Mouse (Mus musculus) limb, embryonic 15.5 days (tissue): ENCODE measurements around the gene Kif12. TPM values are rescaled to one million over a fixed set of nuclear protein-coding genes. Genes with fewer than 3 reads are reported as not detected.
A peak's percentile ranks its signal among the peaks of the same experiment; 100 is the strongest.

Source experiments
- ATAC-seq: fragments of 200-750 bp; cut with Nextera tagmentation; 2 replicates; pipeline ENCODE4 v1.8.0; 2017; ENCODE audit warnings: low read depth, moderate TSS enrichment; ENCODE audit not compliant: insufficient number of reproducible peaks, low FRiP score, low TSS enrichment
- H3K27ac ChIP-seq: fragments of 300-500 bp; sonication (generic); 2 replicates; pipeline ENCODE4 v1.5.1; 2015; ENCODE audit warnings: moderate library complexity, mild to moderate bottlenecking, inconsistent platforms
- H3K27me3 ChIP-seq: fragments of 300-500 bp; sonication (generic); 2 replicates; pipeline ENCODE4 v1.6.1; 2015; ENCODE audit warnings: inconsistent platforms
- H3K36me3 ChIP-seq: fragments of 300-500 bp; sonication (generic); 2 replicates; pipeline ENCODE4 v1.6.1; 2015; ENCODE audit warnings: inconsistent platforms
- H3K4me1 ChIP-seq: fragments of 300-500 bp; sonication (generic); 2 replicates; pipeline ENCODE4 v1.6.1; 2015; ENCODE audit warnings: inconsistent platforms
- H3K4me2 ChIP-seq: fragments of 300-500 bp; sonication (generic); 2 replicates; pipeline ENCODE4 v1.6.1; 2015; ENCODE audit warnings: mild to moderate bottlenecking, inconsistent platforms
- H3K4me3 ChIP-seq: fragments of 300-500 bp; sonication (generic); 2 replicates; pipeline ENCODE4 v1.5.1; 2015; ENCODE audit warnings: mild to moderate bottlenecking, inconsistent platforms
- H3K9ac ChIP-seq: fragments of 300-500 bp; sonication (generic); 2 replicates; pipeline ENCODE4 v1.6.1; 2015; ENCODE audit warnings: inconsistent platforms
- H3K9me3 ChIP-seq: fragments of 300-500 bp; sonication (generic); 2 replicates; pipeline ENCODE4 v1.6.1; 2016; ENCODE audit warnings: inconsistent platforms
- WGBS: fragments of 180-500 bp; shearing (Covaris S2); methylation state at CpG from one replicate; pipeline ENCODE4 v1.1.7; 2015; 5-methylcytosine and 5-hydroxymethylcytosine counted together
- polyA plus RNA-seq: library from polyadenylated mRNA; unstranded; fragments of >200 nt; fragmentation: Nextera tagmentation; extraction: Ambion mirVana; gene quantifications from 2 replicates; pipeline ENCODE4 v1.2.1, GENCODE M21; 2015

The Kif12 gene
- polyA plus RNA-seq, 1 experiment from 2014 or later = 0.42 TPM

DNA sequence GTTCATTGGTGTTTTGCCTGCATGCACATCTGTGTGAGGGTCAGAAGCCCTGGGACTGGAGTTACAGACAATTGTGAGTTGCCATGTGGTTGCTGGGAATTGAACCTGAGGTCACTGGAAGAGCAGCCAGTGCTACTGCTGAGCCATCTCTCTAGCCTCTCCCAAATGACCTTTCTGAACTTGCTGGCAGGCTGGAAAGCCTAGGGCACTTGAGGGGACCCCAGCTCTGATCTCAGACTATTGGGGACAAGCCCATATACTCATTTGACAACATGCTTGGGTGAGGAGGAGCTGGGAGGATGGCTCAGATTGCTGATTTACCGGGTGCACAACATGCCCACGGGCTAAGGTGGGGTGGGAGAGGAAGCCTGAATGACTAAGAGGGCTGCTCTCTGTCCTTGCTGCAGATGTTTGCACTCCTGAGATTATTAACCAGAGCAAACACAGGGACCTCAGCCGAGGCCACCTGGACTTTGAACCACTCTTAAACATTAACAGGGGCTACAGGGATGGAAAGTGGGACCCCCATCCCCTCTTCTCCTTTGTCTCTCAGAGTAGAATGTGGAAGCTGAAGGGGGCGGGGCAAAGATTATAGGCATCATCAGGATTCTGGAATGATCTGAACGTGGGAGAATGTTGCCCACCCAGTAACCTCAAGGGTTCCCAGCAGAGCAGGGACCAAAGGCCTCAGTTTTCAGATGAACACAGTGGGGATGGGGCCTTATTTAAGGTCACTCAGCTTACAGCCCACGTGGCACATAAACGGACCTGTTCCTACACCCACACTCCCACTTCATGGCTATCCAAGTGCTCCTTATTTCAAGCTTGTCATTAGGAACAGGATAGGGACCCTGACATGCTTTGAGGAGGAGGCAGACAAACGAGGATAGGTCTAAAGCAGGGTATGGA is 15.0 kb downstream of the Kif12 start:
- Histone ChIP-seq H3K4me2 (no peak overlapping the region), H3K27ac (no peak overlapping the region), H3K4me3 (no peak overlapping the region), H3K36me3 (no peaks in the 10 kb centered on the region), H3K4me1 (peaks cover 8% of the 10 kb centered on the region), H3K27me3 (no peaks in the 10 kb centered on the region), H3K9me3 (no peaks in the 10 kb centered on the region), H3K9ac (no peak overlapping the region)
- no peak for ATAC-seq
- 59% methylated on average over 8 of the region's 8 CpGs for WGBS

DNA sequence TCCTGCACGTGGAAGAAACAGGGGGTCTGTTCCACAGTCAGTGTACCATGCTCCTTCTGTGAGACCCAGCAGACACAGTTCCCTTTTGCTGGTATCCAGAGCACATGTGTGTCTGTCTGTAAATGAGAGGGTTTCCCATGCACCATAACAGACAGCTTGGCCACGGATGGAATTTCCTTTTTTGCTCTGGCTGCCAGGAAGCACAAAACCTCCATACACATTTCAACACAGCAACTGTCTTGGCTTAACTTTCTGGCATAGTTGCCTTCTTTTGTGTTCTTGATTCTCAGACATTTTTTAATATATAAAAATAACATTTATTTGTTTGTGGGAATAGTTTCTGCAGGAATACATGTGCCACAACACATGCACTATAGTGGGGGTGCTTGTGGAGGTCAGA is 16.3 kb downstream of the Kif12 start:
- no peaks in the 10 kb centered on the region for H3K9me3 ChIP-seq
- 42% methylated on average over 2 of the region's 2 CpGs for WGBS
- no peaks in the 10 kb centered on the region for H3K27me3 ChIP-seq
- H3K36me3 ChIP-seq = no peaks in the 10 kb centered on the region
- peaks cover 8% of the 10 kb centered on the region for H3K4me1 ChIP-seq
- H3K27ac ChIP-seq = peak overlapping the region; percentile 63
- no peak overlapping the region for H3K9ac ChIP-seq
- no peak for ATAC-seq
- H3K4me2 ChIP-seq = no peak overlapping the region
- H3K4me3 ChIP-seq = no peak overlapping the region

DNA sequence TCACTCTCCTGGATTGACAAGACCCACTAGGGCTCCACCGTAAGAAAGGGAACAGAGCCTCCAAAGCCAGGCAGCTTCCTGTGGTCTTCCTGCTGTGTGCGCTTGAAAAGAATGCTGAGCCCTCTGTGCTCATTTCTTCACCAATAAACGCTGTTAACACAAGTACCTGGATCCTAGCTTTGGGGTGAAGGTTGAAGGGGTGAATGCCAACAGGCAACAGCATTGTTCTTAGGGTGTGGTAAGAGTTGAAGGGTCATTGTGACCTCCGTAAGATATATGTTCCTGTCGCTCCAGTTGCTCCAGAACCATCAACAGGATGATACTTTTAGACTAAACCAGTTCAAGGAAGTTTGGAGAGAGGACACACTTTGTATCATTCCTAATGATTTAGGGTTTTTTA is 17.2 kb downstream of the Kif12 start, which contains the start of gene Ambp:
Ambp (minus strand) TSS at position 101 of the 400 bp plus-strand sequence.
- peak within 1 kb of the TSS; percentile 63 for H3K27ac ChIP-seq
- 59% methylated on average over 5 of the region's 5 CpGs for WGBS
- H3K36me3 ChIP-seq = no peaks in the 10 kb centered on the region

DNA sequence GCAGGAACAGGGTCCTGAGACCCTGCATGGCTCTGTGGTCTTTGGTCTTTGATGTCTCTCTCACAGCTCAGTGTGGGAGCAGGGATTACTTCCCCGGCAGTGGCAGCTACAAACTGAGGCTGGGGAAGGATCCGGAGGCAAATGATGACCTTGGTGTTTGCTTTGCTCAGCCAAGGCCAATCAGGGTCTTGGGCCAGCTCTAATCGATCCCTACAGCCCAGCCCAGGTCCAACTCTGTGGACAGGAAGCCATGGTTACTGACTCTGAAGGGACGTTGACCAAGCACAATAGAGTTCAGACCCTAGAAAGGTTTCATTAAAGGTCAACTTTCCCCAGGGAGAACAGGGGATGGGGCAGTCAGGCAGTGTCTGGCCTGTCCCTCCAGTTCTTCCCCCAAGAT is 17.9 kb downstream of the Kif12 start:
- WGBS = 61% methylated on average over 4 of the region's 4 CpGs
- Histone ChIP-seq H3K4me2 (no peak overlapping the region), H3K9ac (no peak overlapping the region), H3K4me1 (peaks cover 4% of the 10 kb centered on the region), H3K4me3 (no peak overlapping the region), H3K36me3 (no peaks in the 10 kb centered on the region), H3K27me3 (no peaks in the 10 kb centered on the region), H3K27ac (no peak overlapping the region), H3K9me3 (no peaks in the 10 kb centered on the region)
- no peak for ATAC-seq

More for the DNA sequence above, 17.2 kb downstream of the Kif12 start, which contains the start of gene Ambp:
- Histone ChIP-seq H3K27me3 (no peaks in the 10 kb centered on the region), H3K9ac (no peak within 1 kb of the TSS), H3K4me2 (no peak within 1 kb of the TSS), H3K4me1 (peaks cover 8% of the 10 kb centered on the region), H3K4me3 (no peak within 1 kb of the TSS), H3K9me3 (no peaks in the 10 kb centered on the region)
- no peak for ATAC-seq

DNA sequence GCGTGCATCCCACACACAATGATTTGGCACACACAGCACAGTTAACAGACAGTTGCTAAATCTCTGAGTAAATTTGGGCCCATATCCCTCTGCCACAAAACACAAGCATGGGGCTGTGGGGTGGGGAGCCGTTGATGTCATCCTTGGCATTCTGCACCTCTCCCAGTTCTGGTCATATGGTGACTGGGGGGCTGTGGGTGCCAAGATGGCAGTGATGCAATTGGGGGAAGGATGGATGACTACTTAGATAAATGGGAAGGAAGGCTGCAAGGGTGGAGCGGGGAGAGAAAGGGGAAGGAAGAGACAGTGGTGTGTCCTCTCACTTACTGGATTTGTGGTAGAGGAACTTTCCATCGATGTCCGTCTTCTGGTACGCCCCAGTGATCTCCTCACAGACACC is 20.8 kb downstream of the Kif12 start:
- Histone ChIP-seq H3K4me1 (peaks cover 4% of the 10 kb centered on the region), H3K4me3 (no peak overlapping the region), H3K9ac (no peak overlapping the region), H3K9me3 (no peaks in the 10 kb centered on the region), H3K36me3 (no peaks in the 10 kb centered on the region), H3K27me3 (no peaks in the 10 kb centered on the region), H3K4me2 (no peak overlapping the region), H3K27ac (no peak overlapping the region)
- 91% methylated on average over 6 of the region's 6 CpGs for whole genome bisulfite sequencing
- no peak for ATAC-seq

DNA sequence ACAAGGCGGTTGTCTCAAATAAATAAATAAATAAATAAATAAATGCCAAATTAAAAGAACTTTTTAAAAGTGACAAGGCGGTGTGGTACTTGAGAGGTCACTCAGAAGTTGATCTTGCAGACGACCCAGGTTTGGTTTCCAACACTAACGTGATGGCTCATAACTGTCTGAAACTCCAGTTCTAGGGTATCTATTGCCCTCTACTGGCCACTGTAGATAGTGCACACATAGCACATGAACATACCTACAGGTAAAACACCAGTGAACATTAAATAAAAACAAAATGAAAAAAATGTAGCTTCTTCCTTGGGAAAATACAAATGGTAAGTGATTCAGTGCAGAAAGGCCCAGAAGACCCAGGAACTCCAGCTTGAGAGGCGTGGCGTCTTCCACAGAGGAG is 24.7 kb downstream of the Kif12 start:
- H3K27ac ChIP-seq = no peak overlapping the region
- no peak overlapping the region for H3K4me3 ChIP-seq
- no peaks in the 10 kb centered on the region for H3K4me1 ChIP-seq
- 93% methylated on average over 6 of the region's 6 CpGs for WGBS
- H3K36me3 ChIP-seq = no peaks in the 10 kb centered on the region
- H3K4me2 ChIP-seq = no peak overlapping the region
- ATAC-seq = no peak
- H3K9me3 ChIP-seq = no peaks in the 10 kb centered on the region
- H3K9ac ChIP-seq = no peak overlapping the region
- no peaks in the 10 kb centered on the region for H3K27me3 ChIP-seq

DNA sequence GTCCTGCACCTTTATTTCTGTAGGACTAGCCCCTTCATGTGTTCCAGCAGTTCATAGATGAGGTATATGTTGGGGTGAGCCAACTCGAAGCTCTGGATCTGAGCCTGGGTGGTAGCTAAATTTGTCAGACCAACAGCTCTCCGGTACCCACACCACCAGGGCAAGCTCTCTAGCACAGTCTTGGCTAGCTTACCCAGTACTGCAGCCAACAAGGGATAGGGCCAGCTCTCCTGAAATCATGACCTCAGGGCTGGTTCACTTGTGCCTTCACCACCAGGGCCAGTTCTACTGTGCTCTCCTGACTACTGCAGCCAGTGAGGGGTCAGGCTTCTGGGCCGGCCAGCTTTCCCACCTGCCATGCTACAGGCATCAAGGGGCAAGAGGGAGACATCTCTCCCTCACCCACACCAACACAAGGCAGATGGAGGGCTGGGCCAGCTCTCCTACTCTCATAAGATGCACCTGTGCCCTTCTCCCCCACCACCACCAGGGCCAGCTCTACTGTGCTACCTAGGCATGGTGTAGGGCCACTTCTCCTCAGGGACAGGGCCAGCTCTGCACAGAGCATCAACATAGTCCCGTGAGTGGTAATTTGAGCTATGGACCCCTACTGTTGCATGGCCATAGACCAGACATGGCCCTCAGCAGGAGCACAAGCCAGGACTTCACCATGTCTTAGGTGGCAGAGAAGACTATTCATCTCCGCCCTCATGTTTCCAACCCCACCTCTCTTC is 41.9 kb downstream of the Kif12 start:
- WGBS = 89% methylated on average over 5 of the region's 5 CpGs
- Histone ChIP-seq H3K4me2 (no peak overlapping the region), H3K27ac (no peak overlapping the region), H3K4me1 (no peaks in the 10 kb centered on the region), H3K36me3 (peaks cover 49% of the 10 kb centered on the region), H3K27me3 (no peaks in the 10 kb centered on the region), H3K9ac (no peak overlapping the region), H3K9me3 (no peaks in the 10 kb centered on the region), H3K4me3 (no peak overlapping the region)
- no peak; the same call in 1 of the 2 replicates for ATAC-seq

DNA sequence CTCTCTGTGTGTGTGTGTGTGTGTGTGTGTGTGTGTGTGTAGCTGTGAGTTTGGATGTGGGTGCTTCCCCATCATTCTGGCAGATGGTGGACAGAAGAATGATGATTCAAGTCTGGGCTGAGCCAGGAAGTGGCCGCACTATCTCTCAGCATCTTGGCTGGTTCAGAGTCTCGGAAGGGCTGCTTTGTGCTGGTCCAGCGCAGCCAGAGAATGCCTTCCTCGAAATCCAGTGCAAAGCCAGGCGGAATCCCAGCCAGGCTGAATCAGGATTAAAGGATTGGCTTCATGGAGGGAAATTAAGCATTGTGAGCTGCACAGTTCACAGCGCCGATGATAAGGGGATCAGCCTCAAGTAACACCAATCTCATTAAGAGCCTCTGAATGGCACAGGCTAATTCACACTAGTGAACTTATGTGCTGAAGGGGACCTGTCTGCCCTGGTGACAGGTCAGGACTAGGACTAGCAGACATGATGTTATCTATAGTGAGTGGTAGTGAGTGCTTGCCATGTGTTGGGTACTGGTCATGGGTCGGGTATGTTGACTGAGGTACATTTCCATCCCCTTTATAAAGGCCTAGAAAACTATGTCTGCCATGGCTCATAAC is 47.0 kb downstream of the Kif12 start:
- no peak for ATAC-seq
- Histone ChIP-seq H3K27me3 (no peaks in the 10 kb centered on the region), H3K27ac (no peak overlapping the region), H3K4me1 (no peaks in the 10 kb centered on the region), H3K9ac (no peak overlapping the region), H3K36me3 (peaks cover 37% of the 10 kb centered on the region), H3K9me3 (no peaks in the 10 kb centered on the region), H3K4me3 (no peak overlapping the region), H3K4me2 (no peak overlapping the region)
- 91% methylated on average over 8 of the region's 8 CpGs for WGBS

DNA sequence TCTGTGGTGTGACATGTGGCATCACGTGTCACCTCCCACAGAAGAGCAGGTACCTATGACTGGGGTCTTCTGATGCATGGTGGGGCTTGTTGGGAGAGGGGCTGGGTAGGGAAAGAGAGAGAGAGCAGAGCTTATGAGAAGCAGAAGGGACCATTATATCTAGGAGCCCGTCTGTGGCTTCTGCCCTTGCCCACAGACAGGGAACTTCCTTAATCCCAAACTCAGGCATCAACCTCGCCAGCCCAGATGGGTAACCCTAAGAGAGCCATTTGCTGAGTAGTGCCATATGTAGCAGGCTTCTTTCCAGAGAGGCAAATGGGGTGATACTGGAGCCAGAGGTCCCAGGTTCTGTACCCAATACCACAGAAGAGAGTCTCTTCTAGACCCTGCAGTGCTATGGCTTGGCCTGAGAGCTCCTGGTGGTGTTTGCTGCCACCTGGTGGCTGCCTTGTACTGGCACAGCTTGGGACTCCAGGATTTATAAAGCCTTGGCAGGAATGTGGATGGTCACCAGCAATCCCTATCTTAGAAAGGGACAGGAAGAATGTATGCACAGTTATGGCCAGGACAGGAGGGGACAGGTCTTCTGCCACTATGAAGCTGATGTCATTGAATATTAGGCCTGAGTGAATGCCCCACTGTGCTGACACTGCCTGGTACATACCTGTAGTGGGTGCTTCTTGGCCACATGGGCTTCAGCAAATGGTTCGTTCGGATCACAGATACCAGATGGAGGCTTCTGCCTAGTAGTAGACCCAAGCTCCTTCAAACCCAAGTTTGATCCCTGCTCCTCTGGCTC is 53.1 kb downstream of the Kif12 start:
- Histone ChIP-seq H3K4me3 (no peak overlapping the region), H3K27ac (no peak overlapping the region), H3K4me1 (peaks cover 3% of the 10 kb centered on the region; the same call in 1 of the 2 replicates), H3K27me3 (no peaks in the 10 kb centered on the region), H3K4me2 (no peak overlapping the region), H3K9me3 (no peaks in the 10 kb centered on the region), H3K9ac (no peak overlapping the region), H3K36me3 (peaks cover 64% of the 10 kb centered on the region)
- 0 out of 2 replicates have a peak, but pooled peaks have one; percentile 56 for ATAC-seq
- 85% methylated on average over 5 of the region's 5 CpGs for WGBS
